Mouse (Mus musculus): Measurements from ENCODE around the gene Trim52.

GRCm38 (mm10) chr14:106151188-106151587, 45.2 kb downstream of the Trim52 start:
- TF ChIP-seq CTCF (IDR thresholded peaks at IDR 0.05; ENCODE audit: insufficient read depth, low read depth, low read length): no peak
- TF ChIP-seq POLR2A (IDR thresholded peaks at IDR 0.05; ENCODE audit: insufficient read depth, low read depth, low read length): no peak

All from olfactory bulb, adult 2 months (tissue).